Mouse (Mus musculus) regulatory T cell (primary cell): ENCODE measurements around the gene Nudc.

Experiments
- in situ Hi-C: fragments of 300-600 bp; cut with MboI, MseI; formaldehyde crosslinking; loops from one replicate; pipeline ENCODE4 v1.15.1; 2025; ENCODE audit warnings: high pct_unique_total_duplicates

The Nudc gene

GRCm38 (mm10) chr4:133536652-133537051 is 9.1 kb downstream of the Nudc start:
- in situ Hi-C loops: no loop called here

- in situ Hi-C loops: no loop called here
Measured at GRCm38 (mm10) chr4:133536081-133536480, 9.7 kb downstream of the Nudc start.

DNA sequence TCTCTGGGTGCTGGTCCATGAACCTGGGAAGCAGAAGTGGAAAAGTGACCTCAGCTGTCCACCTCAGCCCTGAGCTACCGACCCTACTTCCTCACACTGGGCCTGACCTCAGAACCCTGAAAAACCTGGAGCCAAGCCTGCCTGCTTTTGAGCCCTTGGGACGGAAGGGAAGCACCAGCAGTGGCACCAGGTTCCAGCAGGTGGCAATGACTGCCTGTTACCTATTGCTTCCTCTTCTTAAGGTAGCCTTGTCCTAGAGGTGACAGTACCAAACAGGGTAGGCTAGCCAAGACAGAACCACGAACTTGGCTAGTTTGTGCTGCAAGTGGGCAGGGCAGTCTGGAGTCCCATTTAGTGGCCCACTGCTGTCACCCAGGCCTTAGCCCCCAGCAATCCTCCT is 13.0 kb downstream of the Nudc start:
- in situ Hi-C loops: no loop called here

GRCm38 (mm10) chr4:133527788-133528187 is 18.0 kb downstream of the Nudc start:
- in situ Hi-C loops: no loop called here

DNA sequence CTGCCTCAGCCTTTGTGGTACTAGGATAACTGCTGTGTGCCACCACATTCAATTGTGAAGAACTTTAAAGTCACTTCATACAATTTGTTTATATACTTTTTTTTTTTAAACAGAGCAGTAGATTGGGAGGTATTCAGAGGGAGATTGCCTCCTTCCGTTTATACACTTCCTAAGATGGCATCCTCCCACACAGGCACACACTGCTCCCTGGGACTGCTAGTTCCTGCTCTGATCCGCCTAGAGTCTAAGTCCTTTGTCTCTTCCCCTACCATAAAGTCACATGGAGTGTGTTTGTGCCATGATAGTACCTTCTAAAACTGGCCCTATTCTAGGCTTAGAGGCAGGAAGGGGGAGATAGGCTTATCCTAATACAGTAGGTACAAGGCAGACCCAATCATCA is 24.3 kb downstream of the Nudc start:
- in situ Hi-C loops: no loop called here

DNA sequence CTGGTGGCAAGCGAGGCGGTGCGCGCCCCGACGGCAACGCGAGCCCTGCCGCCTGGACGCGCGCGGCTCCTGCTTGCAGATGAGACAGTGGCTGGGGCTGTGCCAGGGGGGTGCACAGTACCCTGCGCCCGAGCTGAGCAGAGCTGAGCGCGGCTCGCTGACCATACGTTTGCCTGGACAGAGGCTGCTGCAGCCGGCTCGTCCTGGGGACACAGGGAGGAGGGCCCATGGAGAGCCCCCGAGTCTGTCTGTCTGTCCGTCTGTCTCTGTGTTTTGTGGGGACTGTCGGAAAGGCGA is 26.5 kb downstream of the Nudc start:
- in situ Hi-C loops: no loop called here

DNA sequence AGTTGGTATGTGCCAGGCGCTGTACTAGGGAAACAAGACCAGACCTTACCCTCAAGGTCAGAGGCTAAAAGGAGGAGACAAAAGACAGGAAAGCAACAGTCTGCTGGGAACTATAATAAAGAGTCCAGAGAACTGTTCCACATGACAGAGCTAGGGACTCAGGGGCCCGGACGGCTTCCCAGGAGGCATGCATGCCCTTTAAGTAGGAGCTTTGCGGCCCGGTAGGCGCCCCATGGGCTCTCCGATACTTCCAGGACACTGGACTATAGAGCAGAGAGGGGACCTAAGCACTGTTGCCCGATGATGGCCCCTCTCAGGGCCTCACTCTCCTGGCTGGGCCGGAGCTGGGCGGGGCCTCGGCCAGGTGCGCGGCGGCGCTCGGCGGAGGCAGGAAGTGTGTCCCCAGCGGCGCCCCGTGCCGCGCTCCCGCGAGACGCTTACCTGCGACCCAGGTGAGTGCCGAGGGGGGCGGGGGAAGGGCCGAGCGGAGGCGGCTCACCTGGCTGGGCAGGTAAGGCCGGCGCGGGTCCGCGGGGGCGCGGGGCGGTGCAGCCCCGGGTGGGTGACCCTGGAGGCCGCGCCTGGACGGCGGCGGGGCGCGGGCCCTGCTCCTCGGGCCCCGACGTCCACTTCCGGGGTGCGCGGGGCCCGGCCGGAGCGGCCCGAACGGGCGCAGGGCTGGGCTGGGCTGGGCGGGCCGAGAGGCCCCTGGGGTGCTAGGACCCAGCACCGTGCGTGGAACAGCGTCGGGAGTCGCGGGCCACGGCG is 27.0 kb downstream of the Nudc start, which contains the start of gene Kdf1:
Kdf1 (plus strand) TSS at position 363 of the 768 bp plus-strand sequence.
- in situ Hi-C loops: no loop called here

- in situ Hi-C loops: loop anchor here (5.0 kb wide), 1 partner anchor 41 kb away; no protein-coding TSS in a partner anchor
Measured at GRCm38 (mm10) chr4:133512972-133513371, 32.8 kb downstream of the Nudc start.

GRCm38 (mm10) chr4:133512511-133512910 is 33.3 kb downstream of the Nudc start:
- in situ Hi-C loops: loop anchor here (5.0 kb wide), 1 partner anchor 40 kb away; no protein-coding TSS in a partner anchor

DNA sequence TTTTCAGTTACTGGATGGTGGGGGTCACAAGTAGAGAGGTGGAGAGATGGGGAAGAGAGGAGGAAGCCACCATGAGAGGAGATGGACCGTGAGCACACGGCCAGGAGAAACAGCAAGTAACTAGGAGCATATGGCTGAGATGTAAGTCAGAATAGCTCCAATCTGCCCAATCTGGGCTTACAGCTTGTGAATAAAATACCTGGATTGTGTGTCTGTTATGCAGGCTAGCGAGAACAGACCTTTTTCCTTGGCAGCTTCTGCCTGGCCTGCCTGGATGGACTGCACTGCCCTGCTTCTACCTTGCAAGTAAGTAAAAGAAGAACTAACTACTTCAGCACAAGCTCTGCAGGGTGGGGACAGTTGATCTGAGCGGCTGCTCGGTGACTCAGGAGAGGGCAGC is 34.7 kb downstream of the Nudc start:
- in situ Hi-C loops: loop anchor here (5.0 kb wide), 1 partner anchor 39 kb away; no protein-coding TSS in a partner anchor

- in situ Hi-C loops: loop anchor here (5.0 kb wide), 1 partner anchor 82 kb away; no protein-coding TSS in a partner anchor
Measured at GRCm38 (mm10) chr4:133508990-133509389, 36.8 kb downstream of the Nudc start.

DNA sequence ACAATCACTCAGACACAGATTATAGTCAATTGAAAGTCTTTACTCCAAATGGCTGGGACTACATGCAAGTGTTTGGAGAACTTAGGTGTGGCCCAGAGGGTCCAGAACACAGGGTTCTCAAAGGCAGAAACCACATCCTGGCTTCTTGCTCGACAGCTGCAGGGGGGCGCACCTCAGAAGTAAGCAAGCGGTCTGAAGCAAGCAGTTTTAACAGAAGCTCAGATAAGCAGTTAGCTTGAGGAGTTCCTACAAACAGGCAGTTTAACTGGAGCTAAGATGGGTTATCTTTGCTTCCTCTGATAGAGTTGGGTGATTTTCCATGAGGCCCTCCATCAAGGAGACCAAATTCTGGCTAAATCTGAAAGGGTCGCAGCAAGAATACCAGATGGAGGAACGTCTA is 39.2 kb downstream of the Nudc start:
- in situ Hi-C loops: loop anchor here (5.0 kb wide), 1 partner anchor 79 kb away; no protein-coding TSS in a partner anchor

DNA sequence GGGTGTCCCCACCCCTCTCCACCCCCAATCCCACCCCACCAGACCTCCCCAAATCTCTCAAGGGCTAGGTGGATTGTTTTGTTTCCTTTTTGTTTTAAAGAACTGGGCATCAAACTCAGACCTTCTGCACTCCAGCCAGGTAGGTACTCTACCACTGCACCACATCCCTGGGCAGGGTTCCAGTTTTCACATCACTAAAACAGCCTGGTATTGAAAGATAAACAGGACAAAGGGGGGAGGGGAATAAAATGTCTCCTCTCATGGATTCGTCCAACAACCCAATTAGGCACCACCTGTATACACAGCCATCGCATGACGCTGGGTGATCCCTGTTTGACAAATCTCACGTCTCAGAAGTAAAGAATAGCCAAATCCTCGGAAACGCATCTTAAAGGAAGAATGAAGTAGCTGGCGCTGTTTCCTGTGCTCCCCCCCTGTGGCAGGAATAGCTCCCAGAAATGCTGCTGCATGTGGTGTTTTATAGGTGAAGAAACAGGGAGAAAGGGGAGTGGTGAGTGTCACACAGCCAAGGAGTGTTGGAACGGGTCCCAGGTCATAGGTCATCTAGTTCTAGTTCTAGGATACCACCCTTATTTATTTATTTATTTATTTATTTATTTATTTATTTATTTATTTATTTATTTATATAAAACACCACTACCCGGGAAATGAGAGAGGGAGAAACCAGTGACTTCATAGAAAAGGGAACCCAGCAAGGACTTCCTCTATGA is 40.9 kb downstream of the Nudc start:
- in situ Hi-C loops: loop anchor here (5.0 kb wide), 1 partner anchor 78 kb away; no protein-coding TSS in a partner anchor

GRCm38 (mm10) chr4:133504300-133504699 is 41.5 kb downstream of the Nudc start:
- in situ Hi-C loops: no loop called here

GRCm38 (mm10) chr4:133501514-133501913 is 44.3 kb downstream of the Nudc start:
- in situ Hi-C loops: no loop called here

DNA sequence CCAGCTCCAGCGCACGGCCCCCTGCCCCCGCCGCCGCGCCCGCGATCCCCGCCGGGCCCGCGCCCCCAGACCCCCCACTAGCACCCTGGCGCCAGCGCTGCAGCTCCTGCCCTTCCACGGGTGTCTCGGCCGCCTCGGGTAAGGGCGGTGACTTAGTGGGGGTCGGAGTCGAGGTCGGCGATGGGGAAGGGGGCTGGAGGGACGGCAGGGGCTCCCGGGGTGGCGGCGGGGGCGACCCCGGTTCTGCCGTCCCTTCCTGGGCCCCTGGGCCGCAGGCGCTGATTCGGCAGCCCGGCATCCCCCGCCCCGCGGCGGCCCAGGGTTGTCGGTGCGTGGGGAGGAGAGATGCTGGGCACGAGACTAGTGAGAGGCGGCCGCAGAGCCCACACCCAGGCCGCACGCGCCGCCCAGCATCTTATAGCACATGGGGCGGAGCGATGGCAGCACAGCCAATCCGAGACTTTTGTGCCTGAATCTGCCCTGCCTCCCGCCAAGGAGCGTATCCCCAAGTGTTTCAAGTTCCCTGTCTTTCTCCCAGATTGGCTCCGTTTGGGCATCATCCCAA is 47.6 kb downstream of the Nudc start, which contains the start of gene Trnp1:
Trnp1 (minus strand) TSS at position 391 of the 565 bp plus-strand sequence.
- in situ Hi-C loops: no loop called here

GRCm38 (mm10) chr4:133497461-133498159 is 48.2 kb downstream of the Nudc start:
- in situ Hi-C loops: no loop called here

DNA sequence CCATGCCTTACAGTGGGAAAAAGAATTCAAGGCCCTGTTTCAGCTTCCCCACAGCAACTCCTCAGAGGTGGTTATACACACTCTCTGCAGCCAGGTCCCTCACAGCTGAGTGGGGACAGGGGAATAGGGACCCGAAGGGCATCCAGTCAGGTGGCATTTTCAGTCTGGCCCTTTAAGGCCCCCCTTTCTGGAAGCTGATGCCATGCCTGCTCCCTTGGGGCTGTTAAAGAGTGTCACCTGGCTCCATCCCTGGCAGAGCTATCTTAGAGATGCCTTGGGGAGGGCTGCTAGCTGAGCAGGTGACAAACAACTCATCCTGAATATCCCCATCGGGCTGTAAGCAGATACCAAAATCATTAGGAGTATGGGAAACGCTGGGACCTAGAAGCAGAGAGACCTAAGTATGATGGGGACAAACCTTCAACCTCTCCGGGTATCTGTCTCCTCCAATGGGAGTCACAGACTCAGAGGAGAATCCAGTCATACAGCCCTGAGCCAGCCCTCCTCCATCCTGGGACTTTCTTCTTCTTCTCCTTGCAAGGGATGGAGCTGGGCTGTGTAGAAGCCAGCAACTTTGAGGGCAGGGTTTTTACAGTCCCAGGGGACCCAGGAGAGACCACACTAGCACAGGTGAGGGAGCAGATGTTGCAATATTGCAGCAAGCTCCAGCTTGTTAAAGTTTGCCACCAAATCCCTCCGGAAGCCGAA is 48.9 kb downstream of the Nudc start:
- in situ Hi-C loops: no loop called here

- in situ Hi-C loops: no loop called here
Measured at GRCm38 (mm10) chr4:133495711-133496110, 50.1 kb downstream of the Nudc start.

- in situ Hi-C loops: no loop called here
Measured at GRCm38 (mm10) chr4:133494867-133495266, 50.9 kb downstream of the Nudc start.

GRCm38 (mm10) chr4:133494432-133494831 is 51.4 kb downstream of the Nudc start:
- in situ Hi-C loops: no loop called here
